In genomic region chr5:92093263-92094061, GRCm38 (mm10) we compare ENCODE assay signal across 9 mouse cellular contexts. TPM values are rescaled to one million over a fixed set of nuclear protein-coding genes. Genes with fewer than 3 reads are reported as not detected.
DNase-seq lines count a peak whose midpoint lies in the region; ATAC-seq lines count a peak whose summit lies in the region.
"Had no signal": no experiment of that assay in that cellular context is flagged by ENCODE, and none has a peak within 500 bp of the region (broad histone marks: within the 10 kb centered on the region; RNA-seq: fewer than 3 reads in every experiment).

No protein-coding gene starts in this region.

- peaks cover 7% of the 10 kb centered on the region; the same call in 1 of the 2 replicates for H3K4me1 ChIP-seq in forebrain, embryonic 13.5 days
- H3K4me1 ChIP-seq in forebrain, embryonic 10.5 days, result peaks cover 11% of the 10 kb centered on the region
- peaks cover 3% of the 10 kb centered on the region; the same call in 1 of the 2 replicates for H3K4me1 ChIP-seq in liver, embryonic 16.5 days (ENCODE audit: control insufficient read depth, low read depth, low read length)
- peaks cover 4% of the 10 kb centered on the region; the same call in 1 of the 2 replicates for H3K4me1 ChIP-seq in liver, embryonic 12.5 days
- H3K4me1 ChIP-seq in forebrain, embryonic 16.5 days (replicated peaks; ENCODE audit: control insufficient read depth, insufficient read depth, low read length), result no peaks in the 10 kb centered on the region

- no peak overlapping the region for H3K4me3 ChIP-seq in forebrain, embryonic 13.5 days
- no peak overlapping the region for H3K4me3 ChIP-seq in forebrain, embryonic 10.5 days
- no peak overlapping the region for H3K4me3 ChIP-seq in liver, embryonic 16.5 days (ENCODE audit: low read depth, low read length)
- H3K4me3 ChIP-seq in liver, embryonic 12.5 days, result no peak overlapping the region
- no peak overlapping the region for H3K4me3 ChIP-seq in forebrain, embryonic 16.5 days (replicated peaks; ENCODE audit: low read length)
- H3K4me3 ChIP-seq: liver, embryonic 13.5 days had no signal

- WGBS in forebrain, embryonic 13.5 days, result 52% methylated on average over 15 of the region's 15 CpGs
- WGBS in forebrain, embryonic 10.5 days, result 56% methylated on average over 15 of the region's 15 CpGs
- WGBS in liver, embryonic 16.5 days (ENCODE audit: insufficient replicate concordance), result 51% methylated on average over 15 of the region's 15 CpGs
- 63% methylated on average over 15 of the region's 15 CpGs for WGBS in liver, embryonic 12.5 days (ENCODE audit: insufficient replicate concordance)
- 47% methylated on average over 15 of the region's 15 CpGs for whole genome bisulfite sequencing in forebrain, embryonic 16.5 days

- no peak overlapping the region for H3K4me2 ChIP-seq in forebrain, embryonic 13.5 days
- H3K4me2 ChIP-seq in liver, embryonic 16.5 days (ENCODE audit: low read depth, low read length), result no peak overlapping the region
- no peak overlapping the region for H3K4me2 ChIP-seq in liver, embryonic 12.5 days
- no peak overlapping the region for H3K4me2 ChIP-seq in forebrain, embryonic 16.5 days (ENCODE audit: low read length)
- H3K4me2 ChIP-seq: liver, embryonic 13.5 days had no signal

- H3K9ac ChIP-seq in forebrain, embryonic 13.5 days, result no peak overlapping the region
- no peak overlapping the region for H3K9ac ChIP-seq in liver, embryonic 16.5 days (ENCODE audit: low read depth, low read length)
- H3K9ac ChIP-seq in liver, embryonic 12.5 days, result no peak overlapping the region
- H3K9ac ChIP-seq in forebrain, embryonic 16.5 days (replicated peaks; ENCODE audit: low read depth, low read length), result no peak overlapping the region
- H3K9ac ChIP-seq: liver, embryonic 13.5 days had no signal

- H3K27ac ChIP-seq in forebrain, embryonic 13.5 days, result no peak overlapping the region
- no peak overlapping the region for H3K27ac ChIP-seq in forebrain, embryonic 10.5 days
- no peak overlapping the region for H3K27ac ChIP-seq in liver, embryonic 16.5 days (ENCODE audit: low read length)
- no peak overlapping the region for H3K27ac ChIP-seq in liver, embryonic 12.5 days
- H3K27ac ChIP-seq in forebrain, embryonic 16.5 days (ENCODE audit: low read length), result no peak overlapping the region
- H3K27ac ChIP-seq: liver, embryonic 13.5 days had no signal

- H3K9me3 ChIP-seq in forebrain, embryonic 13.5 days (replicated peaks), result no peaks in the 10 kb centered on the region
- no peaks in the 10 kb centered on the region for H3K9me3 ChIP-seq in forebrain, embryonic 10.5 days
- H3K9me3 ChIP-seq in liver, embryonic 16.5 days (replicated peaks; ENCODE audit: control insufficient read depth, low read length), result no peaks in the 10 kb centered on the region
- no peaks in the 10 kb centered on the region for H3K9me3 ChIP-seq in liver, embryonic 12.5 days (replicated peaks)
- H3K9me3 ChIP-seq in forebrain, embryonic 16.5 days (ENCODE audit: control insufficient read depth, low read length), result no peaks in the 10 kb centered on the region
- H3K9me3 ChIP-seq: liver, embryonic 13.5 days had no signal

- peak; percentile 21; the same call in 1 of the 2 replicates for ATAC-seq in forebrain, embryonic 13.5 days
- ATAC-seq in liver, embryonic 16.5 days (ENCODE audit: low read depth), result peak; percentile 67
- ATAC-seq in liver, embryonic 12.5 days, result no peak
- ATAC-seq in megakaryocyte-erythroid progenitor cell, adult 5-6 weeks (replicated peaks; ENCODE audit: low FRiP score, low TSS enrichment, poor library complexity, severe bottlenecking), result peak; percentile 74
- ATAC-seq in forebrain, embryonic 16.5 days, result no peak

- no peaks in the 10 kb centered on the region for H3K36me3 ChIP-seq in forebrain, embryonic 13.5 days (ENCODE audit: poor library complexity, severe bottlenecking)
- no peaks in the 10 kb centered on the region for H3K36me3 ChIP-seq in forebrain, embryonic 10.5 days (replicated peaks)
- no peaks in the 10 kb centered on the region for H3K36me3 ChIP-seq in liver, embryonic 16.5 days (ENCODE audit: control insufficient read depth, insufficient read depth)
- no peaks in the 10 kb centered on the region for H3K36me3 ChIP-seq in liver, embryonic 12.5 days
- H3K36me3 ChIP-seq in forebrain, embryonic 16.5 days (ENCODE audit: control insufficient read depth, insufficient read depth), result no peaks in the 10 kb centered on the region
- H3K36me3 ChIP-seq: liver, embryonic 13.5 days had no signal

- no peak for DNase-seq in forebrain, embryonic 10.5 days (ENCODE audit: extremely low spot score, low spot score)
- peak; percentile 36 for DNase-seq in adipocyte (ENCODE audit: low spot score)
- DNase-seq in gastrocnemius, postnatal 4 days (ENCODE audit: low spot score in 2 of 2), result no peak
- DNase-seq: liver, embryonic 13.5 days had no signal

- H3K27me3 ChIP-seq in forebrain, embryonic 13.5 days, result no peaks in the 10 kb centered on the region
- H3K27me3 ChIP-seq in forebrain, embryonic 10.5 days (ENCODE audit: poor library complexity, severe bottlenecking), result no peaks in the 10 kb centered on the region
- H3K27me3 ChIP-seq in liver, embryonic 16.5 days (ENCODE audit: control insufficient read depth, insufficient read depth, low read depth, low read length), result no peaks in the 10 kb centered on the region
- H3K27me3 ChIP-seq in liver, embryonic 12.5 days (replicated peaks), result no peaks in the 10 kb centered on the region
- H3K27me3 ChIP-seq in forebrain, embryonic 16.5 days (replicated peaks; ENCODE audit: control insufficient read depth, insufficient read depth, low read length), result no peaks in the 10 kb centered on the region
- H3K27me3 ChIP-seq: liver, embryonic 13.5 days had no signal

RNA-seq across cellular contexts. Expression of gene G3bp2, which starts 9.9 kb away (rescaled TPM):
- 337 and 342 TPM in 2 replicates for polyA plus RNA-seq in forebrain, embryonic 13.5 days (2015; fragmentation: Nextera tagmentation; extraction: Ambion mirVana)
- polyA plus RNA-seq in forebrain, embryonic 10.5 days (2016; fragmentation: Nextera tagmentation; extraction: Ambion mirVana), result 278 and 287 TPM in 2 replicates
- 40.0 and 40.4 TPM in 2 replicates for polyA plus RNA-seq in liver, embryonic 16.5 days (2015; fragmentation: Nextera tagmentation; extraction: Ambion mirVana)
- 84.0 and 87.0 TPM in 2 replicates for polyA plus RNA-seq in liver, embryonic 12.5 days (2016; fragmentation: Nextera tagmentation; extraction: Ambion mirVana)
- 58.2 and 67.8 TPM in 2 replicates for total RNA-seq in megakaryocyte-erythroid progenitor cell, adult 5-6 weeks (2014; fragmentation: Nextera tagmentation)
- total RNA-seq in megakaryocyte-erythroid progenitor cell, adult 5-6 weeks (2017), result 89.5 and 117 TPM in 2 replicates
- 10 to 100 TPM; 68.6 to 70.1 TPM for total RNA-seq in gastrocnemius, postnatal 4 days (2021)
- polyA plus RNA-seq in forebrain, embryonic 16.5 days (2015; fragmentation: Nextera tagmentation; extraction: Ambion mirVana), result 345 and 376 TPM in 2 replicates

RNA-seq across cellular contexts. Expression of gene Uso1, which starts 44.3 kb away (rescaled TPM):
- 42.6 and 43.9 TPM in 2 replicates for polyA plus RNA-seq in forebrain, embryonic 13.5 days (2015; fragmentation: Nextera tagmentation; extraction: Ambion mirVana)
- polyA plus RNA-seq in forebrain, embryonic 10.5 days (2016; fragmentation: Nextera tagmentation; extraction: Ambion mirVana), result 37.0 and 38.8 TPM in 2 replicates
- 19.3 and 19.4 TPM in 2 replicates for polyA plus RNA-seq in liver, embryonic 16.5 days (2015; fragmentation: Nextera tagmentation; extraction: Ambion mirVana)
- 35.6 and 37.1 TPM in 2 replicates for polyA plus RNA-seq in liver, embryonic 12.5 days (2016; fragmentation: Nextera tagmentation; extraction: Ambion mirVana)
- total RNA-seq in megakaryocyte-erythroid progenitor cell, adult 5-6 weeks (2014; fragmentation: Nextera tagmentation), result 39.3 and 42.0 TPM in 2 replicates
- total RNA-seq in megakaryocyte-erythroid progenitor cell, adult 5-6 weeks (2017), result 12.2 and 13.4 TPM in 2 replicates
- total RNA-seq in gastrocnemius, postnatal 4 days (2021), result 10 to 100 TPM; 75.5 to 85.8 TPM
- 39.2 and 43.9 TPM in 2 replicates for polyA plus RNA-seq in forebrain, embryonic 16.5 days (2015; fragmentation: Nextera tagmentation; extraction: Ambion mirVana)

RNA-seq across cellular contexts. Expression of gene Cdkl2, which starts 49.8 kb away (rescaled TPM):
- polyA plus RNA-seq in forebrain, embryonic 13.5 days (2015; fragmentation: Nextera tagmentation; extraction: Ambion mirVana), result 1.4 and 2.1 TPM in 2 replicates
- polyA plus RNA-seq in forebrain, embryonic 10.5 days (2016; fragmentation: Nextera tagmentation; extraction: Ambion mirVana), result 0.15 and 0.35 TPM in 2 replicates
- 0.18 and 0.31 TPM in 2 replicates for polyA plus RNA-seq in liver, embryonic 16.5 days (2015; fragmentation: Nextera tagmentation; extraction: Ambion mirVana)
- polyA plus RNA-seq in liver, embryonic 12.5 days (2016; fragmentation: Nextera tagmentation; extraction: Ambion mirVana), result 0.25 and 0.35 TPM in 2 replicates
- not detected in 2 replicates for total RNA-seq in megakaryocyte-erythroid progenitor cell, adult 5-6 weeks (2014; fragmentation: Nextera tagmentation)
- total RNA-seq in megakaryocyte-erythroid progenitor cell, adult 5-6 weeks (2017), result 0.14 and 0.72 TPM in 2 replicates
- 1 to 10 TPM; 2.9 to 3.4 TPM for total RNA-seq in gastrocnemius, postnatal 4 days (2021)
- 8.3 and 10.2 TPM in 2 replicates for polyA plus RNA-seq in forebrain, embryonic 16.5 days (2015; fragmentation: Nextera tagmentation; extraction: Ambion mirVana)

Comparison
In these comparisons a context has a peak if more than half of its experiments do, and no peak if none do; other contexts are left out.
1. ATAC-seq: peak in forebrain, embryonic 13.5 days (single experiment), liver, embryonic 16.5 days (single experiment) and megakaryocyte-erythroid progenitor cell, adult 5-6 weeks (single experiment); none in liver, embryonic 12.5 days (single experiment) and forebrain, embryonic 16.5 days (single experiment).